Mouse (Mus musculus) thymus, adult 18-20 months (tissue): Measurements from ENCODE around the gene Gm49388.
"Not testable (repeated sequence)": the region's sequence is repeated elsewhere in the genome, so short reads cannot be mapped to it uniquely, and the experiment has no call there.

Source experiments
- DNase-seq, 2 experiments: peaks; one replicate each; pipeline ENCODE4 v3.0.0; 2022; ENCODE audit warnings: mixed read lengths in 2 of 2

Gene Gm49388

GRCm38 (mm10) chr7:127808821-127809220 lies 23.4 kb downstream of the Gm49388 start:
- DNase-seq = no peak

DNA sequence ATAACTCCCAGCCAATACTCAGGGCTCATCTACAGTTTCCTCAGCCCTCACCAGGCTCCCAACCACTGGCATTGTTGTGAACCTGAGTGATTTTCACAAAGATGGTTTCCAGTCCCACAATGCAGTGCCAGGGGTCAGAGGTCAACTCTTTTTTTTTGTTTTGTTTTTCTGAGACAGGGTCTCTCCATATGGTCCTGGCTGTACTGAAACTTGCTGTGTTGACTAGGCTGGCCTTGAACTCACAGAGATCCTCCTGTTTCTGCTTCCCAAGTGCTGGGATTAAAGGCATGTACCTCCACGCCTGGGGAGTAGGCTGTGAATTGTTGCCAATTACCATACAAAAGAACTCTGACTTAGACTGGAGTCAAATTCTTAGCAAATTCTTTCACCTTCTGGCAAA lies 24.4 kb downstream of the Gm49388 start:
- DNase-seq = no peak

DNA sequence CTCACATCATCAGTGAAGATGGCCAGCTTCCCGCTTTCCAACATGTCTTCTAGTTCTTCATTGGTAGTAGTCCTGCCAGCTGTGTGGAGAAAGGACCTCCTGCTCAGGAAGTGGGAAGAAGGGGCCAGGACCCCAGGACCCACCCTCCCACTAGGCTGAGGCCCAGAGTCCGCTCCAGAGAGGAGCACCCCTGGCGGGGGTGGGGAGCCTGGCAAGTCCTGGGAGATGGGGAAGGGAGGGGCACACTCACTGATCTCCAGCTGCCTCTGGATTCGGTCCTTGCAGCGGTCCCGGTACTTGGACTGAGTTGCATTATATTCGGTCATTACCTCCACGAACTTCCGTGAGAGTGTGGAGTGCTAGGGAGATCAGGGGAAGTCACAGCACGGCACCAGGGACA lies 25.2 kb downstream of the Gm49388 start:
- DNase-seq = no peak

DNA sequence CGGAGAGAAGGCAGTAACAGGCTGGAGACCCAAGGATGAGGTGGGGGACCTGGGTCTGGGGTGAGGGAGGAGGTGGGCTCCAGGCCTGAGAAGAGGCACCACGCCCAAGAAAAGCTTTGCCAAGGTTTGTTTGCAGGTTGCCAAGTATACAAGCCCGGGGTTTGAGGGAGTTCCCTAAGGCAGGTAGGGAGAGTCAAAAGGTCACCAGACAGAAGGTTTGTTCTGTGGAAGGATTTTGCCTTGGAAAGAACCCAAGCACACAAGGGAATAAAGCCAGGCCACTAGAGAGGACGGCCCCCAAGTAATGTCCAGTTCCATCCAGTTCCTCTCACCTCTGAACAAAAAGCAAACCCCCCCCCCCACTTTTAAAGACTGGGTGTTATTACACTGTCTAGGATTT lies 25.8 kb downstream of the Gm49388 start:
- DNase-seq = no peak

DNA sequence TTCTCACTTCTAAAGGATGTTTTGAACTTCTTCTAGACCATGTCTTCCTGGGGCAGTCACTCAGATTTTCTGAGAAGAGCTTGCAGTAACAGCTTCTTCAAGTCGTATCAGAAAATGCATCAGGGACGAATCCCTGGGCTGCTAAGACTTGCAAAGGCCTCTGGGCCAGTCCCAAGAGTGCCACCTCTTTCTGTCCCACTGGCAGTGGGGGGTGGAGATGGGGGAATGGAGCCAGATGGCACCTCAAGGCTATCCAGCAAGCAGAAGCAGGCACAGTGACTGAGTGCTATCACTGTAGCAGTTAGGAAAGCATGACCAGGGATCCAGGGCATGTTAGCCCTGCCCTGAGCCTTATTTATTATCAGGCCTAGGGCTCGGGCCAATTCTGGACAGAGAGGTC lies 26.9 kb downstream of the Gm49388 start:
- DNase-seq = no peak

- DNase-seq = no peak
These were observed 28.4 kb downstream of the Gm49388 start for GRCm38 (mm10) chr7:127813821-127814220.

DNA sequence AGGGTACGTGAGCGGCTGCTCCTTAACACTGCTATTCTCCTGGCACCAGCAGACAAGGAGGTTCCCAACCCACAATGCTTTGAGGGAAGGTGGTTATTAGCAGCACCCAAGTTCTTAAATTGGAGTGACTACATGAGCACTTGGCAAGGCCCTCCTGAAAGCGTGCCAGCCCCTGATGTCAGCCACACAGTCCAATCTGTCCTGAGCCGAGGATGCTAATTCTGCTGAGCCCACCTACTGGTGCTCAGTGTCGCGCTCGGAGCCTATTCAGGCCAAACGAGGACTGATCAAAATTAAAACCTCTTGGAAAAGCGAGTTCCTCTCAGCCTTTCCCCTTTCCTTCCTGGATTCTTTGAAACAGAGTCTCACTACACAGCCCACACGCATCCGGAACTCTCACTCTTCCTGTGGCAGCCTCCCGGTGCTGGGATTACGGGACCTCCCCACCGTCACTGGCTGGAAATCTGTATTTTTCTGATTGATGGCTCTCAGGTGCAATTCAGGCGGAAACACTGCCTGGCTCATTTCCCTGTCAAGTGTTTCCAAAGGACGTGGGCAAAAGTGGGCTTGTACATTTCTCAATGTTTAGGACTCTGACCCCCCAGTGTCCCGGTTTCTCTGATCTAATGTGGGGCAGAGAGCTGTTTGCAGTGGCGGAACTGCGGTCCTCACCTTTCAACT lies 29.0 kb downstream of the Gm49388 start:
- no peak for DNase-seq

DNA sequence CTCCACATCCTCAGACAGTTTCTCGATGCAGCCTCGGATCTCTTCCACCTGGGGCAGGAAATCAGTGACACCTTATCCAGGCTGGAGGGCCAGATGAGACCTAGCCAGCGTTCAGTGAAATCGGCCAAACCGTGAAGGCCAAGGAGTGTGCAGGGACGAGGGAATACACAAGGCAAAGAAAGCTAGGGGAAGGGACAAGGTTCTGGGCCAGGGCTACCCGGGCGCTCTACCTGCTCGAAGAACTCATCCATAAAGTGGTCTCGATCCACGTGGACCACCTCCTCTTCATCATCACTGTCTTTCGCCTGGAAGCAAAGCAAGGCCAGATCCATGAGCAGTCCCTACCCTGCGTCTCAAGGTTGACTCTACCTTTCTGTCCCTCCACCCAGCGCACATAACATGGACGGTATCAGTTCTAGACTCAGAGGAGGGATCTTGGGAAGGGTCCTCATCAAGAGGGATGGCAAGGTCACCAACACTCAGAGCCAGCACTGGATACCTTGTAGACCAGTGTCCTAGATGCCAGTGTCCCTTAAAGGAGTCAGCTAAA lies 29.8 kb downstream of the Gm49388 start:
- no peak for DNase-seq

DNA sequence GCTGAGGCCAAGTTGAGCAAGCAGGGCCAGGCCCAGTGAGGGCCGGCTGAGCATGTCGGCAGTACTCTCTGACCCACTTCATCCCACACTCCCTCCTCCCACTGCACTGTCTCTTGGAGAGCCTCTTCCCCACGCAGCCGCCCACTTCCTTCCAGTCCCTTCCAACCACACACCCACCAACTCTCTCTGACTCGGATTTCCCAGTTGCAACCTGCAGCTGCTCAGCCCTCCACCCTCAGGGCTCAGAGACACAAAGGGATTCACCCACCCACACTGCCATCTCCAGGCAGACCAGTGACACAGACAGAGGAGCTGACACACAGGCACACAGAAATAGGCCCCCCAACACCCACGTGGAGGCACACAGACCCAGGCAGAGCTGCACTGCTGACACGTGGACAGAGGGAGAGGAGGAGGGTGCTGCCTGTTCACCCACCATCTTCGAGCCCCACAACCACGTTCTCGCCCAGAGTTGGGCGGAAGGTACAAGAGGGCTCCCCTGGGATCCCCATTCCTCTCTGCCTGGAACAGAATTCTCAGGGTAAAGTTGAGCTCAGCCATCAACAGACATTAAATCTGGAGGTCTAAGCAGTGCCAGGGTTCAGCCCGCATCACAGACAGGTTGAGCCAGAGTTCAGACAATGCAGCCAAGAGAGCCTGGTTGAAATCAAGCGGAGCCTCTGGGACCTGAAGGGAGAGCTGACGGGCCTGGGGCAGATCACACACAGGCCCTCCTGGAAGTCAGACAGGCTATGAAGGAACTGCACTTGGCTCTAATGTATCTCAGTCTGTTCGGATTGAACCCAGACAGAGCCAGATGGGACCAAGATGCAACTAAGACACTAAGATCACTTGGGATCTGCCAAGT lies 30.8 kb downstream of the Gm49388 start:
- peak; percentile 35 to 38 for DNase-seq

DNA sequence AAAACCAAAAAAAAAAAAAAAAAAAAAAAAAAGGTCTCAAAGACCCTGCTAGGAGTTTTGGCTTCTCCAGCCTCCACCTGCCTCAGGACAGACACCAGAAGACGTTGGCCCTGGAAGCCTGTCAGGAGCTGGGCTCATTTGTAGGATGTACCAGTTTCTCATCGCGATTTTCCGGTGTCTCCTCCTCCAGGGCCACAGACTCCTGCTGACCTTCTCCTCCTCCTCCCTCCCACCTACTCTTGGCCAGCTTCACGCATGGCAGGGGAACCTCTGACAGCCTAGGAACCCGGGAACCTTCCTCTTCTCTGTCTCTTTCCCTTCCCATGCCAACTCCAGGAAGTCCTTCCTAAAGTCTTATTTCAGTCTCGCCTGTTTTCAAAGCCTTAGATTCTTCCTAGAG lies 31.6 kb downstream of the Gm49388 start:
- DNase-seq = no peak

GRCm38 (mm10) chr7:127817776-127818175 lies 32.4 kb downstream of the Gm49388 start:
- no peak for DNase-seq

DNA sequence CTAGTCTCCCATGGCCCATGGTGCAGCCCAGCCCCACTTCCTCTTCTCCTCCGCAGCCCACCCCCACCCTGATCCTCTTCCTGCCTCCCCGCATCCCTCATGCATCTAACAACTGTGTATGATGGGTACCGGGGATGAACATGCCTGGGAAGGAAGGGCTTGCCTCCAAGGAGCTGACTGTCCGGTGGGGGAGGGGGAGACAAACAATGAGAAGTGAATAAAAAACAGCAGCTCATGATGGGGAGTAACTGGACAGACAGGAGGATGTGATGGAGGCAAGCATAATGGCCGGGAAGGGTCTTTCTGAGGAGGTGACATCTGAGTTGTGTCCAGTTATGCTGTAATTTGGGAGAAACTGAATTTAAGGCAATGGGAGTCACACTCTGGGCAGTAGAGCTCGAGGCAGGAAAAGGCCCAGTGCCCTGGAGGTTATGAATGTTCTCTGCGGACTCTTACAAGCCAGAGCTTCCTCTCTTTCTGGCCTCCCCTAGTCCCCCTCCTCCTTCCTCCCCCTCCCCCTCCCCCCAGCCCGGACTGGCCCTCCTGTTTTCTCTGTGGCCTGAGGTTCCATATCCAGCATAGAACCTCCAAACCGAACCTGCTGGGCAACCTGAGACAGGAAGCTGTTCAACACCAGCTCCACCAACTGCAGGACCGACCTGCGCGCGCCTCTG lies 35.6 kb downstream of the Gm49388 start:
- DNase-seq = no peak

GRCm38 (mm10) chr7:127822494-127822893 lies 37.1 kb downstream of the Gm49388 start:
- DNase-seq = no peak

DNA sequence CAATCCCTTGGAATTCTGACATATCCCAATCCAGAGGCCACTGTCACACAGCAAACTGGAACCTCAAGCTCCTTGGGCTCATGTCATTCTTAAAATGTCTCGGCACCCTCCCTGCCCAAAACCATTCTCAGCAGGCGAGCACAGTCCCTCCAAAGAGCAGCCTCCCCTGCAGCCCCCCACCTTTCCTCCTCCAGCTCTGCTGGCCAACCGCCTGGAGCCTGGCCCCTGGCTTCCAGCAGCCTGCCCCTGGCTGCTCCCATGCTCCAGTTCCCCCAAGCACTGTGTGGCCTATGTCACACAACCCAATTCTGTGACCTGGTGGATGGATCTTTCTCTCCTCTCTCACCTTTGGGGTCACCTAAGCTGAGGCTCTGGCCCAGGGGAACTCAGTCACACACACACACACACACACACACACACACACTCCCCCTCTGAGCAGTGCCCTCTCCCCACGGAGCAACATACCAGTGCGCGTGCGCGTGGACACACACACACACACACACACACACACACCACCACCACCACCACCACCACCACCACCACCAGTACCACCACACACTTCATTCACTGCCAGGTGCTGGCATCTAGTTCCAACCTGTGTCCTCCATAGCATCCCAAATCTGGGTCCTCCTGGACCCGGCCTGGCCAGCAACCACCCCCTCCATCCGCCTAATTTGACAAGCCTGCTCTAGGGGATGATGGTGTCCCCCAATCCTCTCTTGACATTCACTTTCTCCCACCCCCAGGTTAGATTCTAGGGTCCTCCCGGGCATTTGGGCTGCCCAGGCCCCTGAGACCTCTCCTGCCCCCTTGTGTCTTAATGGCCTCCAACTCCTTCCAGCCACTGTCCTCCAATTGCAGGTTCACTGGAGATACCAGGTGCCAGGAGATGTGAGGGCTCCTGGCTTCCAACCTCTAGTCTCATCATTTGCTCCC lies 38.1 kb downstream of the Gm49388 start:
- DNase-seq = no peak

GRCm38 (mm10) chr7:127824176-127824871 lies 38.9 kb downstream of the Gm49388 start, which contains the start of the genes Stx4a and Stx1b:
TSS of gene Stx4a (plus strand) at chr7:127824294.
TSS of gene Stx1b (minus strand) at chr7:127824549.
- DNase-seq = no peak

DNA sequence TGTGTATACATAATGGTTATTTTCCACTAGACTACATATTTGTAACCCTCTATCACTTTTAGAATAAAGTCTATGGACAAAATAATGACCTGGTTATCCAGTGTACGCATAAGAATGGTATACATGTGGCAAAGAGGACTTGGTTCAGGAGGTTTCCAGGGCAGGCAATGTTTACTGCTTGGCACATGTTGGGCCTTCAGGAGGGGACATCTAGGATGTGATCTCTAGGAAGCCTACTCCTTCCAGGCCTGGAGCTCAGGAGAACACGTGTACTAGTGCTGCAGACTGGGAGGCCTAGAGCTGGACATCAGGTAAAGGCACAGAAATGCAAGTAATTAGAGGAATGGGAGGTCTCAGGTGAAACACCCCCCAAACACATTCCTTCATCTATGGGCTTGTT lies 50.1 kb downstream of the Gm49388 start:
- DNase-seq = no peak

DNA sequence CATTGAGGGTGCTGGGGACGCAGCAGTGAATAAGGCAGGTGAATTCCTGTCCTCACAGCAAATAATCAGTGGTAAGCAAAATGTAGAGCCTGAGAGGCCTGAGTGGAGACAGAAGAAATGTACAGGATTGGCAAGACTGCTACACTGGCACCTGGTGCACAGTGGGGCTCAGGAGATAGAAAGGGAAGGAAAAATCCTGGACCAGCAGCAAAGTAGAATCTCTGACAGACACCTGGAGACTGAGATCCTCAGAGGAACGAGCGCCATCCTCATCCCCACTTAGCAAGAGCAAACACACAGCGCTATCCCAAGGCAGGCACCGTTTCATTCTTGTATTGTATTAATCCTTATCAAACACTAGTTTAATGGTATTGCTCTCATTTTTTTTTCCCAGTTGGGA lies 52.1 kb downstream of the Gm49388 start:
- no peak for DNase-seq

DNA sequence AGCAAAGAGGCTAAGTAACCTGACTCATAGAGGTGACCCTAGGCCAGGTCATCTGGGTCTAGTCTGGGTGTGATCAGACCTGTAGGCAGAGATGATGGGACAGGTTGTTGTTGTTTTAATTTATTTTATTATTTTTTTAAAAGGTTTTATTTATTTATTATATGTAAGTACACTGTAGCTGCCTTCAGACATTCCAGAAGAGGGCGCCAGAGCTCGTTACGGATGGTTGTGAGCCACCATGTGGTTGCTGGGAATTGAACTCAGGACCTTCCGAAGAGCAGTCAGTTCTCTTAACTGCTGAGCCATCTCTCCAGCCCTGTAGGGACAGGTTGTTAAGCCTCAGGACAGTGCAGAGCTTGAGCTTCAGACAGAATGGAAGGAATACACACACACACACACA lies 52.5 kb downstream of the Gm49388 start:
- not testable (repeated sequence) for DNase-seq

GRCm38 (mm10) chr7:127840031-127840430 lies 54.6 kb downstream of the Gm49388 start:
- not testable (repeated sequence) for DNase-seq

- DNase-seq = peak; percentile 66 to 72
These were observed 55.5 kb downstream of the Gm49388 start for GRCm38 (mm10) chr7:127840886-127841285.

DNA sequence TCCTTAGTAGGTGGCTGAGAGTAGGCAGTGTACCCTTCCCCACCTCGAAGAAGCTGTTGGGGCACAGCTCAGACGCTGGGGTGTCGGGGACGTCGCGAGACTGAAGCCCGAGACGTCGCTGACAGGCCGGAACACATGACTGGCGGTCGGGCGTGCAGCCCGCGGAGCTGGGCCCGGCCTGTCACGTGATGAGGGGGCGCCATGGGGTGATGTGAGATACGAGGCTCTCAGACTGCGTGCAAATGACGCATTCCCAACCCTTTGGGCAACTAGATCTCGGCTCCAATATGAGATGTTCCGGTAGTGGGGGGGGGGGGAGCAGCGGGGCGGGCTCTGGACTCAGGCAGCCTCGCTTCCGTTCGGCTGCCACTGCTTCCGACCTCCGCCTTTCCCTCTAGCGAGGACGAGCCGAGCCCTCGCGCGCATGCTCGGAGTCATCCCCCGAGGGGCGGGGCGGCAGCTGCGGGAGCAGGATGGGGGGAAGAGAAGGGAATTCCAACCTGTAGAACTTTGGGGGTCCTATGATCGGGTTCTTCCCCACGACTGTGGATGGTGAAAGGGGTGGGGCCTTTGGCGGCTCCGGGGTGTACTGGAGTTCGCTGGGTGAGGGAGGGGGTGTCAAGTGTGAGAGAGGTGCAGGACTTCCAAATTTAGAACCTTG lies 56.1 kb downstream of the Gm49388 start:
- DNase-seq = peak; percentile 89 to 92
